Mouse (Mus musculus): ENCODE results near the gene Zbp1. TPM values are rescaled to one million over a fixed set of nuclear protein-coding genes. Genes with fewer than 3 reads are reported as not detected.

Gene Zbp1
- total and polyA plus RNA-seq, 2 experiments from 2014 or later, result 0.44 to 0.52 TPM

DNA sequence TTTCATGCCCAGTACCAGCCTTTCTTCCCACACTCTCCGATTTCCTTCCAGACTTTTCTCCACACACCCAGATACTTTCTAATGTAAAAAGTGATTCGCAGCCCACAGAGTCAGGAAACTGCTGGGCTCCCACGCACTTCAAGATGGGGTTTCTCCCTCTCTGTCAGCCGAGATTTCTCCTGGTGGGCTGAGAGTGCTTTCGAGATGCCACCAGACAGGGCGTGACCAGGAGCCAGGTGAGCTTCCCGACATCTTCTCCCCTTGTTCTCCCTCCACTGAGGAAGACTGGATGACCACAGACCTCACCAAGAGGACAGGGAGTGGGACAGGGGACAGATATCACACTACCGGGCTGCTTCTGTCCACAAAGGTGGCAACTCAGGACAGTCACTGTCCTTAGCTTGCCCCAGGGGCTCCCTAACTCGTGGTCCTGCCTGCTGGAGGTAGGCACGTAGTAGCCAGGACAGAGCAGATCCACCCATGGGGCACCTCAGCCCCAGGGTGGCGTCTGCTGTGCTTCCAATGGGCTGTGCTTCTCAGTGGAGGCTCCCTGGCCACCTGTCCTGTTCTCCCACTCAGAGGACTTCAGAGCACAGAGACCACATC lies 34.1 kb downstream of the Zbp1 start:
- no peak overlapping the region for H3K9ac ChIP-seq
- no peaks in the 10 kb centered on the region for H3K4me1 ChIP-seq (ENCODE audit: insufficient read depth)
- no peak overlapping the region for H3K4me2 ChIP-seq (ENCODE audit: low read depth)
- no peaks in the 10 kb centered on the region for H3K27me3 ChIP-seq (ENCODE audit: insufficient read depth, low read length)
- ATAC-seq (no peak), DNase-seq (no peak)
- H3K36me3 ChIP-seq (ENCODE audit: insufficient read depth), result no peaks in the 10 kb centered on the region
- 62% methylated on average over 11 of the region's 11 CpGs for WGBS
- H3K9me3 ChIP-seq (ENCODE audit: low read length), result no peaks in the 10 kb centered on the region
- H3K27ac ChIP-seq (ENCODE audit: low read depth, low read length), result no peak overlapping the region
- no peak overlapping the region for H3K4me3 ChIP-seq (ENCODE audit: low read depth, low read length)
- no peak for TF ChIP-seq CTCF (IDR thresholded peaks at IDR 0.05; ENCODE audit: low read depth)

DNA sequence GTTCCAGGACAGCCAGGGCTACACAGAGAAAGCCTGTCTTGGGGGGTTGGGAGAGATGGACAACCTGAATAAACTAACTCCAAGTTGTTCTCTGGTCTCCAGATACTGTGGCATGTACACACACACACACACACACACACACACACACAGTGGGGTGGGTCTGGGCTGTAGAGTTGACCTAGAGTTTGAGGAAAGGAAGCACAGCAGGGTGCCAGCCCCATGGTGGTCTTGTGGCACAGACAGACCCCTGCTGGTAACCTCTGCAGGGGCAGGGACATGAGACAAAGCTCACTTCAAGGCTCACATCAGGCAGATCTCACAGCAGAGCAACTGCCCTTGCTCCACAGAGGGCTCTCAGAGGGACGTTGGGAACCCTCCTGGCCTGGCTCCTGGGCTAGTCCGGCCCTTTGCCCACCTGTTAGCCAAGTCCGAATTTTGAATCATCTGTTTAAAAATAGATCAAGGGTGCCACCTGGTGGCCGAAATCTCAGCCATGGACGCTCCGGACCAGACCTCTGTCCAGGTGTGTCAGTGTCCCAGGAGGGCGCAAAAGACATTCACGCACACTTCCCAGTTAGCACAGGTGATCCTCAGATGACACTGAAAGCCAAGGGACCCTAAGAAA lies 34.8 kb downstream of the Zbp1 start:
- no peak overlapping the region for H3K4me3 ChIP-seq (ENCODE audit: low read depth, low read length)
- WGBS, result 8% methylated on average over 8 of the region's 8 CpGs
- peak; percentile 73 for TF ChIP-seq CTCF (IDR thresholded peaks at IDR 0.05; ENCODE audit: low read depth)
- no peak for ATAC-seq
- no peaks in the 10 kb centered on the region for H3K27me3 ChIP-seq (ENCODE audit: insufficient read depth, low read length)
- H3K9me3 ChIP-seq (ENCODE audit: low read length), result no peaks in the 10 kb centered on the region
- no peak overlapping the region for H3K27ac ChIP-seq (ENCODE audit: low read depth, low read length)
- no peaks in the 10 kb centered on the region for H3K36me3 ChIP-seq (ENCODE audit: insufficient read depth)
- H3K9ac ChIP-seq, result no peak overlapping the region
- DNase-seq, result peak; percentile 69
- no peaks in the 10 kb centered on the region for H3K4me1 ChIP-seq (ENCODE audit: insufficient read depth)
- H3K4me2 ChIP-seq (ENCODE audit: low read depth), result no peak overlapping the region

DNA sequence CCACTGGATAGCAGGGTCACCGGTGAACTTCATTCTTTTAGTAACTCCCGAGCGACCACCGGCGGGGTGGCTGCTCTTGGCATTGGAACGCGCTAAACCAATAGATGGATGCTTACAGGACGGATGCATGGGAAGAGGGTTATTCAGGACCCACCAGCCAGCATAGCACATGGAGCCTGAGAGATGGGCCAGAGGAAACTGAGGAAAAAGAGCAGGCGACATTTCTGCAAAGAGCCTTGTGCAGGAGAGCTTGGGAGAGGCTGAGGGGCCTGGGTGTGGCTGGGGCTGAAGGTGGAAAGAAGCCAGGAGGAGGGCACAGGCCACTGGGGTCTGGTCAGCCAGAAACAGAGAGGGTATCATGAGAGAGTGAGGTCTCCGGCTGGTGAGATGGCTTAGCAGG lies 35.4 kb downstream of the Zbp1 start:
- H3K4me2 ChIP-seq (ENCODE audit: low read depth), result no peak overlapping the region
- no peaks in the 10 kb centered on the region for H3K36me3 ChIP-seq (ENCODE audit: insufficient read depth)
- no peak for TF ChIP-seq CTCF (IDR thresholded peaks at IDR 0.05; ENCODE audit: low read depth)
- no peak overlapping the region for H3K4me3 ChIP-seq (ENCODE audit: low read depth, low read length)
- H3K27ac ChIP-seq (ENCODE audit: low read depth, low read length), result no peak overlapping the region
- H3K9me3 ChIP-seq (ENCODE audit: low read length), result no peaks in the 10 kb centered on the region
- no peak for ATAC-seq
- no peak overlapping the region for H3K9ac ChIP-seq
- no peak for DNase-seq
- H3K27me3 ChIP-seq (ENCODE audit: insufficient read depth, low read length), result no peaks in the 10 kb centered on the region
- no peaks in the 10 kb centered on the region for H3K4me1 ChIP-seq (ENCODE audit: insufficient read depth)
- 94% methylated on average over 10 of the region's 10 CpGs for WGBS

DNA sequence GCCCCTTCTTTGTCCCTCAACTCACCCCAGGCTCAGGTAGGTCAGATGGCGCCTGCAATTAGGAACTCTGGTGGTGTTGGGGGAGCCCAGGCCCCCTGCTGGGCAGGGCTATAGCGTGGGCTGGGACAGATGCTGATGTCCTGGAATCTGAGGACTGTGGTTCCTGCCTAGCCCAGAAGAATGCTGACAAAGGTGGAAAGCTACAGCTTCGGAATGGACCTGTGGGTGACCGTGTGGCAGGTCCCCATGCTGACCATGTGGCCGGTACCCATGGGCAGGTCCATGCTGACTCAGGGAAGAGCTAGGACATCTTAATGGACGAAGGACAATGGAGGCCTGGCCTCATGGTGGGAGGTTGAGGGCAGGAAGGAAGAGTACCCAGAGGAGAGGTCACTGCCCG lies 35.9 kb downstream of the Zbp1 start:
- no peak for ATAC-seq
- H3K27ac ChIP-seq (ENCODE audit: low read depth, low read length), result no peak overlapping the region
- no peaks in the 10 kb centered on the region for H3K4me1 ChIP-seq (ENCODE audit: insufficient read depth)
- H3K9me3 ChIP-seq (ENCODE audit: low read length), result no peaks in the 10 kb centered on the region
- H3K36me3 ChIP-seq (ENCODE audit: insufficient read depth), result no peaks in the 10 kb centered on the region
- TF ChIP-seq CTCF (IDR thresholded peaks at IDR 0.05; ENCODE audit: low read depth), result no peak
- H3K4me2 ChIP-seq (ENCODE audit: low read depth), result no peak overlapping the region
- WGBS, result 78% methylated on average over 7 of the region's 7 CpGs
- no peak overlapping the region for H3K9ac ChIP-seq
- no peaks in the 10 kb centered on the region for H3K27me3 ChIP-seq (ENCODE audit: insufficient read depth, low read length)
- no peak overlapping the region for H3K4me3 ChIP-seq (ENCODE audit: low read depth, low read length)
- no peak for DNase-seq

DNA sequence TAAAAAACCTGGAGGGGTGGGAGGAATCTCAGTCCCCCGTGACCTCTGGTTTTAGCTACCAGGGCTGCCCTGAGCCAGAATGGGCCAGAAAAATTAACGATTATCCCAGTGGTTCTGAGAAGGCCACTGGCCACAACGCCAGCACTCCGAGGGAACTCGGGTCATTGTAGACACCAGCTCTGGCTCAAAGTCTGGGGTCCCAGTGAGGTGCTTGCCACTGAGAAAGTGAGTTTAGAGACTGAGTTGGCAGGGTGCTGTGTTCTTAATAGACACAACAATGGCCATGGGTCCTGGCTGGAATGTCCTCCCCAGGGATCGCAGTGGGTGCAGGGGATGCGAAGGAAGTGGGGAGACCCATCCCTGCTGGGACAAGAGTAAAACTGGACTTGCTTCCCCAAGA lies 36.8 kb downstream of the Zbp1 start:
- WGBS, result 83% methylated on average over 7 of the region's 7 CpGs
- Histone ChIP-seq H3K9me3 (ENCODE audit: low read length) (no peaks in the 10 kb centered on the region), H3K9ac (no peak overlapping the region), H3K36me3 (ENCODE audit: insufficient read depth) (no peaks in the 10 kb centered on the region), H3K4me1 (ENCODE audit: insufficient read depth) (no peaks in the 10 kb centered on the region), H3K4me3 (ENCODE audit: low read depth, low read length) (no peak overlapping the region), H3K4me2 (ENCODE audit: low read depth) (no peak overlapping the region), H3K27me3 (ENCODE audit: insufficient read depth, low read length) (no peaks in the 10 kb centered on the region), H3K27ac (ENCODE audit: low read depth, low read length) (no peak overlapping the region)
- ATAC-seq (no peak), DNase-seq (no peak)
- TF ChIP-seq CTCF (IDR thresholded peaks at IDR 0.05; ENCODE audit: low read depth), result no peak

GRCm38 (mm10) chr2:173181486-173181885 lies 37.2 kb downstream of the Zbp1 start:
- WGBS, result 61% methylated on average over 5 of the region's 5 CpGs
- ATAC-seq (no peak), DNase-seq (no peak)
- no peak for TF ChIP-seq CTCF (IDR thresholded peaks at IDR 0.05; ENCODE audit: low read depth)
- H3K9ac ChIP-seq, result no peak overlapping the region
- no peak overlapping the region for H3K4me3 ChIP-seq (ENCODE audit: low read depth, low read length)
- H3K4me1 ChIP-seq (ENCODE audit: insufficient read depth), result no peaks in the 10 kb centered on the region
- H3K9me3 ChIP-seq (ENCODE audit: low read length), result no peaks in the 10 kb centered on the region
- no peaks in the 10 kb centered on the region for H3K36me3 ChIP-seq (ENCODE audit: insufficient read depth)
- no peak overlapping the region for H3K4me2 ChIP-seq (ENCODE audit: low read depth)
- H3K27ac ChIP-seq (ENCODE audit: low read depth, low read length), result no peak overlapping the region
- H3K27me3 ChIP-seq (ENCODE audit: insufficient read depth, low read length), result no peaks in the 10 kb centered on the region

DNA sequence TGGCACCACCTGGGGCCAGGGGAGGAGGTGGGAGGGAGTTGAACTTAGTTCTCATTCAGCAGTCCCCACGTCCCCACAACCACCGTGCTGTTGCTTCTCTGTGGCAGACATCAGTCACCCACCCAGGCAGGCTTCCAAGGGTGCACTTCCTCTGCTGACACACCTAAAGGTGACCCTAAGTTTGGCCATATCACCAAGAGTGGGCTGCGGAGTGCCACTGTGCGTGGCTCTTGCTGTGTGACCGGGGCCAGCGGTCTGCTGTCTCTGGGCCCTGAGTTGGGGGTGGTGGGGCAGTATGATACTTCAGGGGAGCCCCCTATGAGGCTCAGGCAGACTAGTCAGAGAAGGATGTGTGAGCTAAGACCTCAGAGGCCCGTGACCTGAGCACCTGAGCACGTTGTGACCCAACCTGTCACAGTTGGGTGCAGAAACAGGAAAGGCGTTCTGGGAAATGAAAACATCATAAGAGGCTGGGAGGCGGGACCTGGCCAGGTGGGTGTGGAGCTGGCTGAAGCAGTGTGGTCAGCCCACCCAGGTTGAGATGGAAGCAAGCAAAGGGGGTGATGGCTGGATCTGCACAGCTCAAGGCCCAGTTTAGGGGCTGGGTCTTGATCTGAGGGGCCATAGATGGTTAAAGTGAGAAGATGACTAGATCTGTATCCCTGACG lies 37.9 kb downstream of the Zbp1 start:
- Histone ChIP-seq H3K27me3 (ENCODE audit: insufficient read depth, low read length) (no peaks in the 10 kb centered on the region), H3K9me3 (ENCODE audit: low read length) (no peaks in the 10 kb centered on the region), H3K36me3 (ENCODE audit: insufficient read depth) (no peaks in the 10 kb centered on the region), H3K27ac (ENCODE audit: low read depth, low read length) (no peak overlapping the region), H3K9ac (no peak overlapping the region), H3K4me1 (ENCODE audit: insufficient read depth) (no peaks in the 10 kb centered on the region), H3K4me2 (ENCODE audit: low read depth) (no peak overlapping the region), H3K4me3 (ENCODE audit: low read depth, low read length) (no peak overlapping the region)
- DNase-seq, result no peak
- 87% methylated on average over 11 of the region's 11 CpGs for WGBS
- TF ChIP-seq CTCF (IDR thresholded peaks at IDR 0.05; ENCODE audit: low read depth), result no peak
- ATAC-seq, result no peak
